Mouse (Mus musculus) embryonic facial prominence, embryonic 15.5 days (tissue): Measurements from ENCODE around the gene Gm20838. TPM values are rescaled to one million over a fixed set of nuclear protein-coding genes. Genes with fewer than 3 reads are reported as not detected.
"Not testable (repeated sequence)": the region's sequence is repeated elsewhere in the genome, so short reads cannot be mapped to it uniquely, and the experiment has no call there.

Experiments used
- ATAC-seq: fragments of 200-750 bp; cut with Nextera tagmentation; 2 replicates; pipeline ENCODE4 v1.8.0; 2017; ENCODE audit warnings: low read depth, moderate TSS enrichment; ENCODE audit not compliant: insufficient number of reproducible peaks, low FRiP score, low TSS enrichment
- H3K27ac ChIP-seq: fragments of 300-500 bp; sonication (generic); replicated peaks from 2 replicates; pipeline ENCODE4 v1.5.1; 2015; ENCODE audit warnings: mild to moderate bottlenecking, inconsistent platforms
- H3K27me3 ChIP-seq: fragments of 300-500 bp; sonication (generic); 2 replicates; pipeline ENCODE4 v1.6.1; 2015; ENCODE audit warnings: inconsistent platforms
- H3K36me3 ChIP-seq: fragments of 300-500 bp; sonication (generic); 2 replicates; pipeline ENCODE4 v1.6.1; 2015; ENCODE audit warnings: mild to moderate bottlenecking, inconsistent platforms
- H3K4me1 ChIP-seq: fragments of 300-500 bp; sonication (generic); 2 replicates; pipeline ENCODE4 v1.6.1; 2015; ENCODE audit warnings: inconsistent platforms
- H3K4me2 ChIP-seq: fragments of 300-500 bp; sonication (generic); replicated peaks from 2 replicates; pipeline ENCODE4 v1.6.1; 2015; ENCODE audit warnings: mild to moderate bottlenecking, inconsistent platforms
- H3K4me3 ChIP-seq: fragments of 300-500 bp; sonication (generic); replicated peaks from 2 replicates; pipeline ENCODE4 v1.5.1; 2015; ENCODE audit warnings: mild to moderate bottlenecking, inconsistent platforms
- H3K9ac ChIP-seq: fragments of 300-500 bp; sonication (generic); 2 replicates; pipeline ENCODE4 v1.6.1; 2015; ENCODE audit warnings: inconsistent platforms
- H3K9me3 ChIP-seq: fragments of 300-500 bp; sonication (generic); replicated peaks from 2 replicates; pipeline ENCODE4 v1.6.1; 2016; ENCODE audit warnings: inconsistent platforms
- WGBS: fragments of 180-500 bp; shearing (Covaris S2); methylation state at CpG from one replicate; pipeline ENCODE4 v1.1.7; 2015; 5-methylcytosine and 5-hydroxymethylcytosine counted together
- polyA plus RNA-seq: library from polyadenylated mRNA; unstranded; fragments of >200 nt; fragmentation: Nextera tagmentation; extraction: Ambion mirVana; gene quantifications from 2 replicates; pipeline ENCODE4 v1.2.1, GENCODE M21; 2015

The Gm20838 gene
- polyA plus RNA-seq, result not detected in 2 replicates

DNA sequence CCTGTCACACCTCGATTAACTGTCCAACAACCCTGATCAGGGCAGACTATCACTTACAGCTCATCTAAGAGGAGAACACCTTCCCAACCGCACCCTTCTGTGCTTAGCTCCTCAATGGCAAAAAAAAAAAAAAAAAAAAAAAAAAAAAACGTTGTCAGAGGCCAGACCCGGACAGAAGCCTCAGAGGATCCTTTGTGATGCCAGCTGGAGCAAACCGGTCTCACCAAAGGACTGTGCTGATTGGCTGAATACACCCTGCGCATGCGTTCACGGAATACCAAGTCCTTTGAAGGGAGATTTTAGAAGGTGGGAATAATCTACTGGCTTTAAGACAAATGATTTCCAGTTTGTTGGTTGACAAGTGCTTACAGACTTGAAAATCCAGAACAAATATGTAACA is at the start of gene Gm20838:
Gene Gm20838, minus strand, starts transcription at position 101 of the 400 bp plus-strand sequence.
- not testable (repeated sequence) for H3K9ac ChIP-seq, H3K4me3 ChIP-seq, ATAC-seq, H3K36me3 ChIP-seq, H3K27ac ChIP-seq, H3K4me1 ChIP-seq, H3K4me2 ChIP-seq, H3K27me3 ChIP-seq, H3K9me3 ChIP-seq
- no CpG with 5 or more reads among the region's 8 CpGs for WGBS
